Mouse (Mus musculus) adrenal gland, adult 2 months (tissue): Measurements from ENCODE around the gene Usp2. TPM values are rescaled to one million over a fixed set of nuclear protein-coding genes. Genes with fewer than 3 reads are reported as not detected.

Experiments
- polyA plus RNA-seq: library from polyadenylated mRNA; depleted of rRNA; stranded (reverse); fragments of >200 nt; gene quantifications from 2 replicates; pipeline ENCODE4 v1.2.3, GENCODE M21; 2012; rRNA removed
- total RNA-seq, 2 experiments: library from RNA; stranded (reverse); gene quantifications; 2 replicates each; pipeline ENCODE4 v1.2.3; 2021

Usp2 gene
- total and polyA plus RNA-seq, 3 experiments = 15.2 to 60.9 (median 33.7) TPM

Other genes with a start within 250 kb of the Usp2 start
- gene Thy1, start 23.6 kb upstream of the Usp2 start, total RNA-seq = 10 to 100 TPM; 46.9 to 49.6 TPM
- 25.0 and 26.5 TPM in 2 replicates for gene Thy1, start 23.6 kb upstream of the Usp2 start, polyA plus RNA-seq
- under 1 TPM in 1 of 2 experiments, not detected in 1; 0.10 TPM for gene Mfrp, start 34.7 kb downstream of the Usp2 start, total RNA-seq
- gene Mfrp, start 34.7 kb downstream of the Usp2 start, polyA plus RNA-seq = 0.40 TPM in 1 of 2 replicates, not detected in the other
- 10 to 100 TPM; 11.2 to 17.6 TPM for gene C1qtnf5, start 40.2 kb downstream of the Usp2 start, total RNA-seq
- 32.4 and 34.3 TPM in 2 replicates for gene C1qtnf5, start 40.2 kb downstream of the Usp2 start, polyA plus RNA-seq
- under 1 TPM; 0.12 to 0.76 TPM for gene Gm49380, start 46.5 kb downstream of the Usp2 start, total RNA-seq
- gene Gm49380, start 46.5 kb downstream of the Usp2 start, polyA plus RNA-seq = 1.1 TPM in 1 of 2 replicates, not detected in the other
- 10 to 100 TPM; 28.7 to 30.4 TPM for gene Rnf26, start 46.5 kb downstream of the Usp2 start, total RNA-seq
- gene Rnf26, start 46.5 kb downstream of the Usp2 start, polyA plus RNA-seq = 72.9 and 76.9 TPM in 2 replicates
- 10 to 100 TPM; 30.5 to 52.2 TPM for gene Mcam, start 67.4 kb downstream of the Usp2 start, total RNA-seq
- 24.9 and 39.4 TPM in 2 replicates for gene Mcam, start 67.4 kb downstream of the Usp2 start, polyA plus RNA-seq
- gene Cbl, start 167.0 kb downstream of the Usp2 start, total RNA-seq = 10 to 100 TPM; 26.2 to 31.5 TPM
- gene Cbl, start 167.0 kb downstream of the Usp2 start, polyA plus RNA-seq = 7.8 and 8.7 TPM in 2 replicates
- gene Ccdc153, start 173.7 kb downstream of the Usp2 start, total RNA-seq = 1 to 10 TPM; 2.7 to 3.4 TPM
- gene Ccdc153, start 173.7 kb downstream of the Usp2 start, polyA plus RNA-seq = 0.26 and 0.63 TPM in 2 replicates
- gene Pdzd3, start 184.4 kb downstream of the Usp2 start, total RNA-seq = not detected
- gene Pdzd3, start 184.4 kb downstream of the Usp2 start, polyA plus RNA-seq = 0.06 TPM in 1 of 2 replicates, not detected in the other
- gene Nlrx1, start 201.6 kb downstream of the Usp2 start, total RNA-seq = 10 to 100 TPM; 15.7 to 27.8 TPM
- 25.3 and 27.7 TPM in 2 replicates for gene Nlrx1, start 201.6 kb downstream of the Usp2 start, polyA plus RNA-seq
- 10 to 100 TPM; 27.1 to 41.4 TPM for gene Abcg4, start 221.6 kb downstream of the Usp2 start, total RNA-seq
- 84.3 and 86.8 TPM in 2 replicates for gene Abcg4, start 221.6 kb downstream of the Usp2 start, polyA plus RNA-seq
- gene Hinfp, start 238.7 kb downstream of the Usp2 start, total RNA-seq = 10 to 100 TPM; 16.6 to 24.9 TPM
- gene Hinfp, start 238.7 kb downstream of the Usp2 start, polyA plus RNA-seq = 13.5 and 13.8 TPM in 2 replicates